Mouse (Mus musculus) activated CD4-positive, CD25-positive, alpha-beta regulatory T cell, adult 4 months (primary cell): ENCODE results near the gene Fbxo36. TPM values are rescaled to one million over a fixed set of nuclear protein-coding genes. Genes with fewer than 3 reads are reported as not detected.

Experiments used
- polyA plus RNA-seq, 2 experiments: library from polyadenylated mRNA; unstranded; fragments of 100-300 nt; shearing (Covaris generic); gene quantifications; one replicate each; pipeline ENCODE4 v1.2.1; 2017

The Fbxo36 gene
- polyA plus RNA-seq, 2 experiments from 2014 or later = 2.7 to 3.3 TPM

Other genes with a start within 250 kb of the Fbxo36 start
- not detected for gene Dner, start 143.6 kb upstream of the Fbxo36 start, polyA plus RNA-seq
- gene Trip12, start 675 bp downstream of the Fbxo36 start, polyA plus RNA-seq = 100 to 1,000 TPM; 129 to 152 TPM
- not detected for gene Slc16a14, start 95.3 kb downstream of the Fbxo36 start, polyA plus RNA-seq